Mouse (Mus musculus): ENCODE data around the gene Slc13a4. TPM values are rescaled to one million over a fixed set of nuclear protein-coding genes. Genes with fewer than 3 reads are reported as not detected.

The Slc13a4 gene
- polyA plus RNA-seq, 1 experiment, result 0.26 TPM

- TF ChIP-seq CTCF (IDR thresholded peaks at IDR 0.05; ENCODE audit: borderline replicate concordance, control insufficient read depth, extremely low read depth, insufficient read depth, low read length, poor library complexity) (no peak), POLR2A (IDR thresholded peaks at IDR 0.05; ENCODE audit: control insufficient read depth, extremely low read depth, insufficient read depth, low read length, poor library complexity) (no peak)
- H3K27ac ChIP-seq (ENCODE audit: control insufficient read depth, insufficient read depth, low read length), result no peak overlapping the region
- WGBS, result 100% methylated on average over 2 of the region's 2 CpGs
- no peak for DNase-seq
- H3K36me3 ChIP-seq (ENCODE audit: control insufficient read depth, insufficient read depth, low read length), result no peaks in the 10 kb centered on the region
- H3K27me3 ChIP-seq (ENCODE audit: control insufficient read depth, insufficient read depth, low read length), result no peaks in the 10 kb centered on the region
- H3K4me1 ChIP-seq (replicated peaks; ENCODE audit: control insufficient read depth, insufficient read depth, low read length), result no peaks in the 10 kb centered on the region
- no peak overlapping the region for H3K4me3 ChIP-seq (ENCODE audit: control insufficient read depth, insufficient read depth, low read length)
Observed at GRCm38 (mm10) chr6:35297001-35297400, 10.9 kb downstream of the Slc13a4 start.

GRCm38 (mm10) chr6:35294964-35295363 lies 13.0 kb downstream of the Slc13a4 start:
- no peaks in the 10 kb centered on the region for H3K4me1 ChIP-seq (replicated peaks; ENCODE audit: control insufficient read depth, insufficient read depth, low read length)
- no peaks in the 10 kb centered on the region for H3K36me3 ChIP-seq (ENCODE audit: control insufficient read depth, insufficient read depth, low read length)
- no peak overlapping the region for H3K4me3 ChIP-seq (ENCODE audit: control insufficient read depth, insufficient read depth, low read length)
- H3K27ac ChIP-seq (ENCODE audit: control insufficient read depth, insufficient read depth, low read length), result no peak overlapping the region
- H3K27me3 ChIP-seq (ENCODE audit: control insufficient read depth, insufficient read depth, low read length), result no peaks in the 10 kb centered on the region
- DNase-seq, result no peak
- TF ChIP-seq POLR2A (IDR thresholded peaks at IDR 0.05; ENCODE audit: control insufficient read depth, extremely low read depth, insufficient read depth, low read length, poor library complexity), result no peak
- TF ChIP-seq CTCF (IDR thresholded peaks at IDR 0.05; ENCODE audit: borderline replicate concordance, control insufficient read depth, extremely low read depth, insufficient read depth, low read length, poor library complexity), result no peak
- WGBS, result 95% methylated on average over 2 of the region's 2 CpGs

- TF ChIP-seq POLR2A (IDR thresholded peaks at IDR 0.05; ENCODE audit: control insufficient read depth, extremely low read depth, insufficient read depth, low read length, poor library complexity) (no peak), CTCF (IDR thresholded peaks at IDR 0.05; ENCODE audit: borderline replicate concordance, control insufficient read depth, extremely low read depth, insufficient read depth, low read length, poor library complexity) (no peak)
- no peaks in the 10 kb centered on the region for H3K4me1 ChIP-seq (replicated peaks; ENCODE audit: control insufficient read depth, insufficient read depth, low read length)
- H3K4me3 ChIP-seq (ENCODE audit: control insufficient read depth, insufficient read depth, low read length), result no peak overlapping the region
- WGBS, result 97% methylated on average over 8 of the region's 8 CpGs
- no peaks in the 10 kb centered on the region for H3K36me3 ChIP-seq (ENCODE audit: control insufficient read depth, insufficient read depth, low read length)
- DNase-seq, result no peak
- H3K27me3 ChIP-seq (ENCODE audit: control insufficient read depth, insufficient read depth, low read length), result no peaks in the 10 kb centered on the region
- no peak overlapping the region for H3K27ac ChIP-seq (ENCODE audit: control insufficient read depth, insufficient read depth, low read length)
Observed at GRCm38 (mm10) chr6:35289676-35290075, 18.3 kb downstream of the Slc13a4 start.

DNA sequence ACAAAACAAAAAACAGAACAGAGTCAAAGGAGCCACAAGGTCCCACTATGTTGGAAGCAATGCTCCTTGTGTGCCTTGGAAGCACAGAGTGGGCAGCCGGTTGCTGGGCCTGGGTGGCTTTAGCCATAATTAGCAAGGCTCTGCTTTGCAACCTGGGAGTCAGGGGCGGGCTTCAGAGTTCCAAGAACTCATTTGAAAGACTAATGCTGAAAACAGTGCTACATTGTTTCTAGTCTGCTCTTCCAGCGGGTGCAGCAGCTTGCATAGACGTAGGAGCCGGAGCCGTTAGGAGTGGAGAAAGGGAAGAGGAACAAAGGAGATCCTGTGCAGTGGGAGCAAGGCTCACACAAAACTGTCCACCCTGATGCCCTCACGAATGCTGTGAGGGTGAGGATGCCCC lies 19.0 kb downstream of the Slc13a4 start:
- TF ChIP-seq POLR2A (IDR thresholded peaks at IDR 0.05; ENCODE audit: control insufficient read depth, extremely low read depth, insufficient read depth, low read length, poor library complexity) (no peak), CTCF (IDR thresholded peaks at IDR 0.05; ENCODE audit: borderline replicate concordance, control insufficient read depth, extremely low read depth, insufficient read depth, low read length, poor library complexity) (no peak)
- H3K36me3 ChIP-seq (ENCODE audit: control insufficient read depth, insufficient read depth, low read length), result no peaks in the 10 kb centered on the region
- H3K4me1 ChIP-seq (replicated peaks; ENCODE audit: control insufficient read depth, insufficient read depth, low read length), result no peaks in the 10 kb centered on the region
- no peak for DNase-seq
- no peak overlapping the region for H3K4me3 ChIP-seq (ENCODE audit: control insufficient read depth, insufficient read depth, low read length)
- WGBS, result 93% methylated on average over 7 of the region's 7 CpGs
- H3K27me3 ChIP-seq (ENCODE audit: control insufficient read depth, insufficient read depth, low read length), result no peaks in the 10 kb centered on the region
- no peak overlapping the region for H3K27ac ChIP-seq (ENCODE audit: control insufficient read depth, insufficient read depth, low read length)

- Histone ChIP-seq H3K27ac (ENCODE audit: control insufficient read depth, insufficient read depth, low read length) (no peak overlapping the region), H3K27me3 (ENCODE audit: control insufficient read depth, insufficient read depth, low read length) (no peaks in the 10 kb centered on the region), H3K4me1 (replicated peaks; ENCODE audit: control insufficient read depth, insufficient read depth, low read length) (no peaks in the 10 kb centered on the region), H3K4me3 (ENCODE audit: control insufficient read depth, insufficient read depth, low read length) (no peak overlapping the region), H3K36me3 (ENCODE audit: control insufficient read depth, insufficient read depth, low read length) (no peaks in the 10 kb centered on the region)
- 41% methylated on average over 11 of the region's 11 CpGs for WGBS
- no peak for DNase-seq
- no peak for TF ChIP-seq CTCF (IDR thresholded peaks at IDR 0.05; ENCODE audit: borderline replicate concordance, control insufficient read depth, extremely low read depth, insufficient read depth, low read length, poor library complexity)
- TF ChIP-seq POLR2A (IDR thresholded peaks at IDR 0.05; ENCODE audit: control insufficient read depth, extremely low read depth, insufficient read depth, low read length, poor library complexity), result no peak
Observed at GRCm38 (mm10) chr6:35288114-35288761, 19.7 kb downstream of the Slc13a4 start.

- H3K4me3 ChIP-seq (ENCODE audit: control insufficient read depth, insufficient read depth, low read length), result no peak overlapping the region
- H3K4me1 ChIP-seq (replicated peaks; ENCODE audit: control insufficient read depth, insufficient read depth, low read length), result no peaks in the 10 kb centered on the region
- 68% methylated on average over 10 of the region's 10 CpGs for WGBS
- DNase-seq, result no peak
- no peaks in the 10 kb centered on the region for H3K36me3 ChIP-seq (ENCODE audit: control insufficient read depth, insufficient read depth, low read length)
- no peaks in the 10 kb centered on the region for H3K27me3 ChIP-seq (ENCODE audit: control insufficient read depth, insufficient read depth, low read length)
- TF ChIP-seq CTCF (IDR thresholded peaks at IDR 0.05; ENCODE audit: borderline replicate concordance, control insufficient read depth, extremely low read depth, insufficient read depth, low read length, poor library complexity) (no peak), POLR2A (IDR thresholded peaks at IDR 0.05; ENCODE audit: control insufficient read depth, extremely low read depth, insufficient read depth, low read length, poor library complexity) (no peak)
- no peak overlapping the region for H3K27ac ChIP-seq (ENCODE audit: control insufficient read depth, insufficient read depth, low read length)
Observed at GRCm38 (mm10) chr6:35279306-35279705, 28.6 kb downstream of the Slc13a4 start.
